Mouse (Mus musculus): Measurements from ENCODE around the gene Aimp2. TPM values are rescaled to one million over a fixed set of nuclear protein-coding genes. Genes with fewer than 3 reads are reported as not detected.

Aimp2 gene
- polyA plus RNA-seq, 1 experiment from 2014 or later, result 94.9 TPM

- Histone ChIP-seq H3K4me3 (ENCODE audit: low read depth, low read length) (no peak overlapping the region), H3K9me3 (ENCODE audit: control insufficient read depth, low read depth, low read length) (no peaks in the 10 kb centered on the region), H3K4me2 (replicated peaks; ENCODE audit: low read depth, low read length) (no peak overlapping the region), H3K27ac (ENCODE audit: low read length) (no peak overlapping the region), H3K4me1 (ENCODE audit: control insufficient read depth, insufficient read depth, low read length) (no peaks in the 10 kb centered on the region), H3K36me3 (ENCODE audit: control insufficient read depth, insufficient read depth, low read length) (peaks cover 18% of the 10 kb centered on the region), H3K9ac (replicated peaks; ENCODE audit: low read depth, low read length) (no peak overlapping the region), H3K27me3 (ENCODE audit: control insufficient read depth, insufficient read depth, low read length) (no peaks in the 10 kb centered on the region)
- ATAC-seq (ENCODE audit: insufficient number of reproducible peaks, insufficient read depth, low FRiP score, low read depth), result no peak
- WGBS, result 90% methylated on average over 11 of the region's 11 CpGs
Observed at GRCm38 (mm10) chr5:143933414-143933813, 23.8 kb upstream of the Aimp2 start.

GRCm38 (mm10) chr5:143932831-143933230 is 23.2 kb upstream of the Aimp2 start, which contains the start of gene Rsph10b:
Gene Rsph10b, plus strand, starts transcription at chr5:143933035.
- Histone ChIP-seq H3K27ac (ENCODE audit: low read length) (no peak within 1 kb of the TSS), H3K9me3 (ENCODE audit: control insufficient read depth, low read depth, low read length) (no peaks in the 10 kb centered on the region), H3K27me3 (ENCODE audit: control insufficient read depth, insufficient read depth, low read length) (no peaks in the 10 kb centered on the region), H3K4me2 (replicated peaks; ENCODE audit: low read depth, low read length) (no peak within 1 kb of the TSS), H3K36me3 (ENCODE audit: control insufficient read depth, insufficient read depth, low read length) (peaks cover 18% of the 10 kb centered on the region), H3K9ac (replicated peaks; ENCODE audit: low read depth, low read length) (no peak within 1 kb of the TSS), H3K4me3 (ENCODE audit: low read depth, low read length) (no peak within 1 kb of the TSS), H3K4me1 (ENCODE audit: control insufficient read depth, insufficient read depth, low read length) (no peaks in the 10 kb centered on the region)
- ATAC-seq (ENCODE audit: insufficient number of reproducible peaks, insufficient read depth, low FRiP score, low read depth), result no peak
- WGBS, result 18% methylated on average over 8 of the region's 8 CpGs

- H3K9me3 ChIP-seq (ENCODE audit: control insufficient read depth, low read depth, low read length), result no peaks in the 10 kb centered on the region
- no peak overlapping the region for H3K9ac ChIP-seq (replicated peaks; ENCODE audit: low read depth, low read length)
- H3K36me3 ChIP-seq (ENCODE audit: control insufficient read depth, insufficient read depth, low read length), result peaks cover 19% of the 10 kb centered on the region
- no peak overlapping the region for H3K27ac ChIP-seq (ENCODE audit: low read length)
- H3K4me1 ChIP-seq (ENCODE audit: control insufficient read depth, insufficient read depth, low read length), result no peaks in the 10 kb centered on the region
- no peaks in the 10 kb centered on the region for H3K27me3 ChIP-seq (ENCODE audit: control insufficient read depth, insufficient read depth, low read length)
- 83% methylated on average over 6 of the region's 6 CpGs for WGBS
- ATAC-seq (ENCODE audit: insufficient number of reproducible peaks, insufficient read depth, low FRiP score, low read depth), result no peak
- no peak overlapping the region for H3K4me3 ChIP-seq (ENCODE audit: low read depth, low read length)
- H3K4me2 ChIP-seq (replicated peaks; ENCODE audit: low read depth, low read length), result no peak overlapping the region
Observed at GRCm38 (mm10) chr5:143931863-143932580, 22.4 kb upstream of the Aimp2 start.

GRCm38 (mm10) chr5:143930656-143931055 is 21.0 kb upstream of the Aimp2 start:
- Histone ChIP-seq H3K4me2 (replicated peaks; ENCODE audit: low read depth, low read length) (no peak overlapping the region), H3K9me3 (ENCODE audit: control insufficient read depth, low read depth, low read length) (no peaks in the 10 kb centered on the region), H3K4me3 (ENCODE audit: low read depth, low read length) (no peak overlapping the region), H3K27ac (ENCODE audit: low read length) (no peak overlapping the region), H3K27me3 (ENCODE audit: control insufficient read depth, insufficient read depth, low read length) (no peaks in the 10 kb centered on the region), H3K4me1 (ENCODE audit: control insufficient read depth, insufficient read depth, low read length) (no peaks in the 10 kb centered on the region), H3K36me3 (ENCODE audit: control insufficient read depth, insufficient read depth, low read length) (peaks cover 28% of the 10 kb centered on the region), H3K9ac (replicated peaks; ENCODE audit: low read depth, low read length) (no peak overlapping the region)
- ATAC-seq (ENCODE audit: insufficient number of reproducible peaks, insufficient read depth, low FRiP score, low read depth), result no peak
- 95% methylated on average over 12 of the region's 12 CpGs for WGBS

- no peak for ATAC-seq (ENCODE audit: insufficient number of reproducible peaks, insufficient read depth, low FRiP score, low read depth)
- H3K27ac ChIP-seq (ENCODE audit: low read length), result no peak overlapping the region
- 84% methylated on average over 4 of the region's 4 CpGs for WGBS
- H3K4me2 ChIP-seq (replicated peaks; ENCODE audit: low read depth, low read length), result no peak overlapping the region
- no peaks in the 10 kb centered on the region for H3K27me3 ChIP-seq (ENCODE audit: control insufficient read depth, insufficient read depth, low read length)
- no peaks in the 10 kb centered on the region for H3K4me1 ChIP-seq (ENCODE audit: control insufficient read depth, insufficient read depth, low read length)
- peaks cover 38% of the 10 kb centered on the region for H3K36me3 ChIP-seq (ENCODE audit: control insufficient read depth, insufficient read depth, low read length)
- no peak overlapping the region for H3K9ac ChIP-seq (replicated peaks; ENCODE audit: low read depth, low read length)
- no peak overlapping the region for H3K4me3 ChIP-seq (ENCODE audit: low read depth, low read length)
- H3K9me3 ChIP-seq (ENCODE audit: control insufficient read depth, low read depth, low read length), result no peaks in the 10 kb centered on the region
Observed at GRCm38 (mm10) chr5:143929291-143929690, 19.6 kb upstream of the Aimp2 start.

GRCm38 (mm10) chr5:143927875-143928274 is 18.2 kb upstream of the Aimp2 start, which contains the start of gene Gm42421:
Gene Gm42421, plus strand, starts transcription at chr5:143928175.
- ATAC-seq (ENCODE audit: insufficient number of reproducible peaks, insufficient read depth, low FRiP score, low read depth), result no peak
- no peak within 1 kb of the TSS for H3K4me3 ChIP-seq (ENCODE audit: low read depth, low read length)
- H3K4me1 ChIP-seq (ENCODE audit: control insufficient read depth, insufficient read depth, low read length), result no peaks in the 10 kb centered on the region
- 95% methylated on average over 8 of the region's 8 CpGs for WGBS
- peaks cover 46% of the 10 kb centered on the region for H3K36me3 ChIP-seq (ENCODE audit: control insufficient read depth, insufficient read depth, low read length)
- no peaks in the 10 kb centered on the region for H3K27me3 ChIP-seq (ENCODE audit: control insufficient read depth, insufficient read depth, low read length)
- H3K4me2 ChIP-seq (replicated peaks; ENCODE audit: low read depth, low read length), result no peak within 1 kb of the TSS
- H3K9ac ChIP-seq (replicated peaks; ENCODE audit: low read depth, low read length), result no peak within 1 kb of the TSS
- no peak within 1 kb of the TSS for H3K27ac ChIP-seq (ENCODE audit: low read length)
- no peaks in the 10 kb centered on the region for H3K9me3 ChIP-seq (ENCODE audit: control insufficient read depth, low read depth, low read length)

- Histone ChIP-seq H3K4me3 (ENCODE audit: low read depth, low read length) (no peak overlapping the region), H3K27me3 (ENCODE audit: control insufficient read depth, insufficient read depth, low read length) (no peaks in the 10 kb centered on the region), H3K4me1 (ENCODE audit: control insufficient read depth, insufficient read depth, low read length) (no peaks in the 10 kb centered on the region), H3K27ac (ENCODE audit: low read length) (no peak overlapping the region), H3K9me3 (ENCODE audit: control insufficient read depth, low read depth, low read length) (no peaks in the 10 kb centered on the region), H3K9ac (replicated peaks; ENCODE audit: low read depth, low read length) (no peak overlapping the region), H3K36me3 (ENCODE audit: control insufficient read depth, insufficient read depth, low read length) (peaks cover 55% of the 10 kb centered on the region), H3K4me2 (replicated peaks; ENCODE audit: low read depth, low read length) (no peak overlapping the region)
- ATAC-seq (ENCODE audit: insufficient number of reproducible peaks, insufficient read depth, low FRiP score, low read depth), result no peak; the same call in 1 of the 2 replicates
- WGBS, result 86% methylated on average over 6 of the region's 6 CpGs
Observed at GRCm38 (mm10) chr5:143924781-143925452, 15.3 kb upstream of the Aimp2 start.

GRCm38 (mm10) chr5:143918120-143918519 is 8.5 kb upstream of the Aimp2 start:
- peaks cover 49% of the 10 kb centered on the region for H3K36me3 ChIP-seq (ENCODE audit: control insufficient read depth, insufficient read depth, low read length)
- no peak overlapping the region for H3K27ac ChIP-seq (ENCODE audit: low read length)
- WGBS, result 94% methylated on average over 3 of the region's 3 CpGs
- no peaks in the 10 kb centered on the region for H3K4me1 ChIP-seq (ENCODE audit: control insufficient read depth, insufficient read depth, low read length)
- H3K27me3 ChIP-seq (ENCODE audit: control insufficient read depth, insufficient read depth, low read length), result no peaks in the 10 kb centered on the region
- no peaks in the 10 kb centered on the region for H3K9me3 ChIP-seq (ENCODE audit: control insufficient read depth, low read depth, low read length)
- no peak overlapping the region for H3K4me2 ChIP-seq (replicated peaks; ENCODE audit: low read depth, low read length)
- no peak overlapping the region for H3K4me3 ChIP-seq (ENCODE audit: low read depth, low read length)
- ATAC-seq (ENCODE audit: insufficient number of reproducible peaks, insufficient read depth, low FRiP score, low read depth), result no peak
- no peak overlapping the region for H3K9ac ChIP-seq (replicated peaks; ENCODE audit: low read depth, low read length)
